Mouse (Mus musculus) liver, adult 2 months (tissue): ENCODE measurements around the gene Bglap.
"Not testable (repeated sequence)": the region's sequence is repeated elsewhere in the genome, so short reads cannot be mapped to it uniquely, and the experiment has no call there.

Source experiments
- CTCF ChIP-seq: fragments of 200-500 bp; IDR thresholded peaks from 2 replicates; pipeline ENCODE4 v1.5.1; 2011; ENCODE audit warnings: low read depth, low read length, control low read depth
- POLR2A ChIP-seq: fragments of 200-500 bp; IDR thresholded peaks from 2 replicates; pipeline ENCODE4 v1.6.1; 2011; ENCODE audit warnings: low read length, control low read depth; ENCODE audit not compliant: insufficient read depth; ENCODE audit errors: extremely low read depth

- not testable (repeated sequence) for TF ChIP-seq POLR2A, CTCF
Measured at GRCm38 (mm10) chr3:88366830-88367428, 17.3 kb downstream of the Bglap start.
